Mouse (Mus musculus) forebrain, embryonic 14.5 days (tissue): ENCODE results near the gene Med12l. TPM values are rescaled to one million over a fixed set of nuclear protein-coding genes. Genes with fewer than 3 reads are reported as not detected.

Source experiments
- ATAC-seq: fragments of 200-750 bp; cut with Nextera tagmentation; 2 replicates; pipeline ENCODE4 v1.8.0; 2017; ENCODE audit warnings: mild to moderate bottlenecking, moderate library complexity
- DNase-seq: peaks from one replicate; pipeline ENCODE4 v3.0.0-alpha.2; 2015; ENCODE audit warnings: low spot score
- H3K27ac ChIP-seq: fragments of 300-500 bp; sonication (generic); 2 replicates; pipeline ENCODE4 v1.5.1; 2014; ENCODE audit warnings: low read depth, mild to moderate bottlenecking, control low read depth, low read length, moderate library complexity
- H3K27me3 ChIP-seq: fragments of 300-500 bp; sonication (generic); replicated peaks from 2 replicates; pipeline ENCODE4 v1.6.1; 2014; ENCODE audit warnings: low read length, control low read depth, mixed read lengths; ENCODE audit not compliant: control insufficient read depth, insufficient read depth
- H3K36me3 ChIP-seq: fragments of 300-500 bp; sonication (generic); 2 replicates; pipeline ENCODE4 v1.6.1; 2014; ENCODE audit warnings: low read length, control low read depth; ENCODE audit not compliant: control insufficient read depth, insufficient read depth
- H3K4me1 ChIP-seq: fragments of 300-500 bp; sonication (generic); 2 replicates; pipeline ENCODE4 v1.6.1; 2014; ENCODE audit warnings: antibody characterized with exemption, low read length, control low read depth; ENCODE audit not compliant: control insufficient read depth, insufficient read depth
- H3K4me2 ChIP-seq: fragments of 300-500 bp; sonication (generic); 2 replicates; pipeline ENCODE4 v1.6.1; 2014; ENCODE audit warnings: mild to moderate bottlenecking, control low read depth, low read length
- H3K4me3 ChIP-seq: fragments of 300-500 bp; sonication (generic); 2 replicates; pipeline ENCODE4 v1.5.1; 2014; ENCODE audit warnings: low read depth, low read length, control low read depth
- H3K9ac ChIP-seq: fragments of 300-500 bp; sonication (generic); 2 replicates; pipeline ENCODE4 v1.6.1; 2014; ENCODE audit warnings: mild to moderate bottlenecking, low read length, control low read depth, moderate library complexity
- H3K9me3 ChIP-seq: fragments of 300-500 bp; sonication (generic); replicated peaks from 2 replicates; pipeline ENCODE4 v1.6.1; 2016; ENCODE audit warnings: low read length, control low read depth, mixed read lengths; ENCODE audit not compliant: control insufficient read depth
- WGBS: fragments of 180-500 bp; shearing (Covaris S2); extraction: QIAGEN DNeasy Blood & Tissue Kit; methylation state at CpG from one replicate; pipeline ENCODE4 v1.1.7; 2014; 5-methylcytosine and 5-hydroxymethylcytosine counted together
- polyA plus RNA-seq: library from polyadenylated mRNA; unstranded; fragments of >200 nt; fragmentation: Nextera tagmentation; extraction: Ambion mirVana; gene quantifications from 2 replicates; pipeline ENCODE4 v1.2.1, GENCODE M21; 2014

Gene Med12l
- polyA plus RNA-seq, 1 experiment from 2014 or later: 2.3 TPM

GRCm38 (mm10) chr3:58989374-58989773 lies 16.3 kb upstream of the Med12l start:
- Histone ChIP-seq H3K36me3 (no peaks in the 10 kb centered on the region), H3K27ac (no peak overlapping the region), H3K4me2 (no peak overlapping the region), H3K4me3 (no peak overlapping the region), H3K27me3 (no peaks in the 10 kb centered on the region), H3K9ac (no peak overlapping the region), H3K4me1 (no peaks in the 10 kb centered on the region), H3K9me3 (no peaks in the 10 kb centered on the region)
- 19% methylated on average over 3 of the region's 3 CpGs for WGBS
- DNase-seq (peak; percentile 7), ATAC-seq (no peak)

DNA sequence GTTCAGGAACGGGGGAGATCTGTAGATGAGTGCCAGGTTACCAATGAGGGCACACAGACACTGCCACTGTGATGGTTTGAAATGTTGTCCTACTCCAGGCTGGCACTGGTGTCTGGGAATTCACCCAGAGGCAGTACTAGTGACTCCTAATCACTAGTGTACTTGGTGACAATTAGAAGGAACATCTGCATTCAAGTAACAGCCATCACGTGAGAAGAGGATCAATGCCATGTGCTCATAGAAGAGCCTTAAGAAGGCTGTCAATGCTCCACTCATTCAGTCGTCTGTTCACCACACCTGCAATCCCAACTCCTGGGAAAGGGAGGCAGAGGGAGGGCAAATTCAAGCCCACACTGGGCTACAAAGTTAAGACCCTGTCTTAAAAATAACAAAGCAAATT lies 15.1 kb upstream of the Med12l start:
- Histone ChIP-seq H3K27me3 (no peaks in the 10 kb centered on the region), H3K4me3 (no peak overlapping the region), H3K36me3 (no peaks in the 10 kb centered on the region), H3K4me1 (no peaks in the 10 kb centered on the region), H3K27ac (no peak overlapping the region), H3K4me2 (no peak overlapping the region), H3K9me3 (no peaks in the 10 kb centered on the region), H3K9ac (no peak overlapping the region)
- DNase-seq (no peak), ATAC-seq (no peak)
- 78% methylated on average over 3 of the region's 3 CpGs for WGBS

DNA sequence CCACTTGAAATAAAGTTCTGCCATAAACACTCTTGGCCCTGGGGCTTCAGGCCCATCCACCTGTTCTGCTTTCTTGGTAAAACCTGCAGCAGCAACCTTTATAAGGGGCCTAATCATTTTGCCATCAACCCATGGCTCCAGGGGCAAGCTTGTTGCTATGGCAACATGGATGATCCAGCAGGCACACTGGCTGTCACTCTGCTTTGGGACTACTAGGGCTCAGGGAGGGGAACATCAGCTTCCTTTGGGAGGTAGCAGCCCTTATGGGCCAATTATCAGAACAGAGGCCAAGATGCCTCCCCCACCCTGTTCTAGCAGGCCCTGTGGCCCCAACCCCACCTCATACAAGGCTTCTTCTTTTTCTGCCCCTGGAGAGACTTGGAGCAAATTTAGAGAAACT lies 13.5 kb upstream of the Med12l start:
- H3K4me3 ChIP-seq: no peak overlapping the region
- DNase-seq (peak; percentile 14), ATAC-seq (no peak)
- no peaks in the 10 kb centered on the region for H3K9me3 ChIP-seq
- H3K4me2 ChIP-seq: no peak overlapping the region
- H3K27me3 ChIP-seq: no peaks in the 10 kb centered on the region
- no peaks in the 10 kb centered on the region for H3K4me1 ChIP-seq
- H3K9ac ChIP-seq: no peak overlapping the region
- no peaks in the 10 kb centered on the region for H3K36me3 ChIP-seq
- H3K27ac ChIP-seq: no peak overlapping the region

DNA sequence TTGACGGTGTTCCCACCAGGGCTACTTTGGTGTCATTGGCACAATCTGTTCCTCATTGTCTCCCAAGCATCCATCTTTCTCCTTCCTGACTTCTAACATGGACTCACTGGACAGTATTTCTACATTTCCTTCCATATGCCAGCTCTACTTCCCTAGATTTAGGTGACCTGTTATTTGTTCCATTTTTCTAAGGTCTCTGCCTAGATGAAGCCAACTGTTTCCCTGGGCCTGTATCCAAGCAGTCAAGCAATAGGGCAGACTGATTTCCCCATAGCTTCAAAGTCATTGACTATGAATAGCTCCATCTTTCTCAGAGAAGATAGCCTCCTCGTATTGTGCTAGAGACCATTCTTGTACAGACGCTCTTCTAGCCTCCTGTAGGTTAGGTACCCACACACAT lies 12.0 kb upstream of the Med12l start:
- Histone ChIP-seq H3K36me3 (no peaks in the 10 kb centered on the region), H3K4me2 (no peak overlapping the region), H3K27me3 (no peaks in the 10 kb centered on the region), H3K4me1 (no peaks in the 10 kb centered on the region), H3K27ac (no peak overlapping the region), H3K9ac (no peak overlapping the region), H3K9me3 (no peaks in the 10 kb centered on the region), H3K4me3 (no peak overlapping the region)
- ATAC-seq (no peak), DNase-seq (no peak)
- WGBS: 95% methylated on average over 3 of the region's 3 CpGs

DNA sequence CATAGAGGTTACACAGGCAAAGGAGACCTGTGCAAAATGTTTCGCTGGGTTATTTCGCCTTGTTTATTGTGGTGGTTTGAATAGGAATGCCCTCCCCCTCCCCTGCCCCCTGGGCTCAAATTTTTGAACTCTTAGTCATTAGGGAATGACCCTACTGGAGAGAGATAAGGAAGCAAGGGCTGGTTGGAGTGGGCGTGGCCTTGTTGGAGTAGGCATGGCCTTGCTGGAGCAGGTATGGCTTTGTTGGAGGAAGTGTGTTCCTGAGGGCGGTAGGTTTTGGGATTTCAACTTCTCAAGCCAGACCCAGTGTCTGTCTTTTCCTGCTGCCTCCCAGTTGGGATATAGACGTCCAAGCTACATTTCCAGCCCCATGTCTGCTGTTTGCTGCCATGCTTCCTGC lies 1.9 kb upstream of the Med12l start:
- H3K4me2 ChIP-seq: no peak overlapping the region
- no peaks in the 10 kb centered on the region for H3K36me3 ChIP-seq
- H3K27ac ChIP-seq: no peak overlapping the region
- no peak overlapping the region for H3K4me3 ChIP-seq
- H3K9ac ChIP-seq: no peak overlapping the region
- DNase-seq (no peak), ATAC-seq (no peak)
- no peaks in the 10 kb centered on the region for H3K9me3 ChIP-seq
- H3K4me1 ChIP-seq: peaks cover 6% of the 10 kb centered on the region; the same call in 1 of the 2 replicates
- 86% methylated on average over 5 of the region's 5 CpGs for WGBS
- H3K27me3 ChIP-seq: no peaks in the 10 kb centered on the region

GRCm38 (mm10) chr3:59005996-59006730 lies 538 bp downstream of the Med12l start:
- ATAC-seq (peak; percentile 66), DNase-seq (peak; percentile 78)
- WGBS: under 1% methylated on average over 67 of the region's 83 CpGs
- Histone ChIP-seq H3K4me3 (peak overlapping the region; percentile 77), H3K4me1 (peaks cover 6% of the 10 kb centered on the region; the same call in 1 of the 2 replicates), H3K4me2 (peak overlapping the region; percentile 95), H3K27me3 (no peaks in the 10 kb centered on the region), H3K9me3 (no peaks in the 10 kb centered on the region), H3K27ac (peak overlapping the region; percentile 95), H3K9ac (peak overlapping the region; percentile 79), H3K36me3 (no peaks in the 10 kb centered on the region)

GRCm38 (mm10) chr3:59006731-59007441 lies 1.3 kb downstream of the Med12l start:
- no peaks in the 10 kb centered on the region for H3K27me3 ChIP-seq
- peak overlapping the region; percentile 95 for H3K27ac ChIP-seq
- H3K4me3 ChIP-seq: peak overlapping the region; percentile 77
- H3K36me3 ChIP-seq: no peaks in the 10 kb centered on the region
- no peaks in the 10 kb centered on the region for H3K9me3 ChIP-seq
- H3K4me1 ChIP-seq: peaks cover 6% of the 10 kb centered on the region; the same call in 1 of the 2 replicates
- peak overlapping the region; percentile 79 for H3K9ac ChIP-seq
- ATAC-seq: peak; percentile 89
- peak; percentile 91 for DNase-seq
- under 1% methylated on average over 72 of the region's 77 CpGs for WGBS
- H3K4me2 ChIP-seq: peak overlapping the region; percentile 95

- 0 out of 2 replicates have a peak, but pooled peaks cover 3% of the 10 kb centered on the region for H3K4me1 ChIP-seq
- no peak overlapping the region for H3K4me2 ChIP-seq
- H3K27me3 ChIP-seq: no peaks in the 10 kb centered on the region
- H3K27ac ChIP-seq: no peak overlapping the region
- no peak overlapping the region for H3K4me3 ChIP-seq
- H3K9me3 ChIP-seq: no peaks in the 10 kb centered on the region
- DNase-seq: no peak
- no peaks in the 10 kb centered on the region for H3K36me3 ChIP-seq
- 89% methylated on average over 3 of the region's 3 CpGs for WGBS
- no peak for ATAC-seq
- no peak overlapping the region for H3K9ac ChIP-seq
Measured at GRCm38 (mm10) chr3:59010276-59010675, 4.7 kb downstream of the Med12l start.
